Mouse (Mus musculus): ENCODE data around the gene Large1. TPM values are rescaled to one million over a fixed set of nuclear protein-coding genes. Genes with fewer than 3 reads are reported as not detected.
"Not testable (repeated sequence)": the region's sequence is repeated elsewhere in the genome, so short reads cannot be mapped to it uniquely, and the experiment has no call there.

Large1 gene
- 14.1 and 16.8 TPM in 2 replicates for polyA plus RNA-seq (2015; fragmentation: Nextera tagmentation; extraction: Ambion mirVana)

GRCm38 (mm10) chr8:73353108-73353793, at the start of gene Large1:
Gene Large1 (minus strand): TSS chr8:73353540.
- ATAC-seq (replicated peaks), result peak; percentile 98
- peak within 1 kb of the TSS; percentile 89 for H3K9ac ChIP-seq (replicated peaks)
- H3K4me1 ChIP-seq, result peaks cover 50% of the 10 kb centered on the region
- H3K36me3 ChIP-seq, result no peaks in the 10 kb centered on the region
- peak within 1 kb of the TSS; percentile 96 for H3K27ac ChIP-seq (replicated peaks)
- H3K4me2 ChIP-seq (replicated peaks), result peak within 1 kb of the TSS; percentile 74
- no peaks in the 10 kb centered on the region for H3K9me3 ChIP-seq
- no peaks in the 10 kb centered on the region for H3K27me3 ChIP-seq
- under 1% methylated on average over 84 of the region's 84 CpGs for WGBS
- H3K4me3 ChIP-seq, result peak within 1 kb of the TSS; percentile 86

GRCm38 (mm10) chr8:73400343-73400742, 47.0 kb upstream of the Large1 start:
- WGBS, result 53% methylated on average over 1 of the region's 1 CpGs
- Histone ChIP-seq H3K27me3 (no peaks in the 10 kb centered on the region), H3K36me3 (no peaks in the 10 kb centered on the region), H3K4me1 (no peaks in the 10 kb centered on the region), H3K27ac (replicated peaks) (no peak overlapping the region), H3K4me2 (replicated peaks) (no peak overlapping the region), H3K9me3 (no peaks in the 10 kb centered on the region), H3K9ac (replicated peaks) (no peak overlapping the region), H3K4me3 (no peak overlapping the region)
- ATAC-seq (replicated peaks), result no peak

GRCm38 (mm10) chr8:73373001-73373400, 19.7 kb upstream of the Large1 start:
- H3K27me3 ChIP-seq; H3K4me2 ChIP-seq (replicated peaks); ATAC-seq (replicated peaks); H3K4me1 ChIP-seq; H3K36me3 ChIP-seq; H3K4me3 ChIP-seq; H3K9me3 ChIP-seq; H3K9ac ChIP-seq (replicated peaks); H3K27ac ChIP-seq (replicated peaks): not testable (repeated sequence)
- 90% methylated on average over 6 of the region's 6 CpGs for WGBS

GRCm38 (mm10) chr8:73355979-73356378, 2.6 kb upstream of the Large1 start:
- H3K27me3 ChIP-seq, result no peaks in the 10 kb centered on the region
- H3K4me1 ChIP-seq, result peaks cover 25% of the 10 kb centered on the region
- 31% methylated on average over 2 of the region's 2 CpGs for WGBS
- no peaks in the 10 kb centered on the region for H3K36me3 ChIP-seq
- H3K27ac ChIP-seq (replicated peaks), result peak overlapping the region; percentile 35; the same call in 1 of the 2 replicates
- H3K4me3 ChIP-seq, result peak overlapping the region; percentile 86; the same call in 1 of the 2 replicates
- peak overlapping the region; percentile 74 for H3K4me2 ChIP-seq (replicated peaks)
- no peak for ATAC-seq (replicated peaks)
- H3K9ac ChIP-seq (replicated peaks), result no peak overlapping the region
- no peaks in the 10 kb centered on the region for H3K9me3 ChIP-seq

GRCm38 (mm10) chr8:73354201-73354881, 1.0 kb upstream of the Large1 start:
- peak; percentile 44 for ATAC-seq (replicated peaks)
- H3K4me3 ChIP-seq, result peak overlapping the region; percentile 86
- H3K4me1 ChIP-seq, result peaks cover 40% of the 10 kb centered on the region
- peak overlapping the region; percentile 55 for H3K9ac ChIP-seq (replicated peaks)
- under 1% methylated on average over 25 of the region's 25 CpGs for WGBS
- H3K27me3 ChIP-seq, result no peaks in the 10 kb centered on the region
- no peaks in the 10 kb centered on the region for H3K9me3 ChIP-seq
- peak overlapping the region; percentile 96 for H3K27ac ChIP-seq (replicated peaks)
- H3K36me3 ChIP-seq, result no peaks in the 10 kb centered on the region
- peak overlapping the region; percentile 74 for H3K4me2 ChIP-seq (replicated peaks)

- Histone ChIP-seq H3K27ac (replicated peaks) (peak overlapping the region; percentile 96), H3K4me2 (replicated peaks) (peak overlapping the region; percentile 74), H3K9ac (replicated peaks) (peak overlapping the region; percentile 55), H3K27me3 (no peaks in the 10 kb centered on the region), H3K4me1 (peaks cover 44% of the 10 kb centered on the region), H3K9me3 (no peaks in the 10 kb centered on the region), H3K36me3 (no peaks in the 10 kb centered on the region), H3K4me3 (peak overlapping the region; percentile 86)
- peak; percentile 45 for ATAC-seq (replicated peaks)
- WGBS, result under 1% methylated on average over 16 of the region's 16 CpGs
Measured at GRCm38 (mm10) chr8:73353794-73354179, 447 bp upstream of the Large1 start.

- peak overlapping the region; percentile 89 for H3K9ac ChIP-seq (replicated peaks)
- no peaks in the 10 kb centered on the region for H3K27me3 ChIP-seq
- peak overlapping the region; percentile 96 for H3K27ac ChIP-seq (replicated peaks)
- H3K4me1 ChIP-seq, result peaks cover 51% of the 10 kb centered on the region
- H3K9me3 ChIP-seq, result no peaks in the 10 kb centered on the region
- H3K4me3 ChIP-seq, result peak overlapping the region; percentile 86
- H3K4me2 ChIP-seq (replicated peaks), result peak overlapping the region; percentile 74
- no peaks in the 10 kb centered on the region for H3K36me3 ChIP-seq
- whole genome bisulfite sequencing, result under 1% methylated on average over 49 of the region's 56 CpGs
- peak; percentile 28 for ATAC-seq (replicated peaks)
Measured at GRCm38 (mm10) chr8:73352301-73353107, 836 bp downstream of the Large1 start.

GRCm38 (mm10) chr8:73350366-73350765, 3.0 kb downstream of the Large1 start:
- H3K27ac ChIP-seq (replicated peaks), result no peak overlapping the region
- 7% methylated on average over 2 of the region's 2 CpGs for WGBS
- H3K4me3 ChIP-seq, result peak overlapping the region; percentile 86
- 0 out of 2 replicates have a peak overlapping the region, but pooled peaks have one; percentile 14 for H3K9ac ChIP-seq (replicated peaks)
- H3K4me2 ChIP-seq (replicated peaks), result peak overlapping the region; percentile 74
- no peaks in the 10 kb centered on the region for H3K36me3 ChIP-seq
- H3K4me1 ChIP-seq, result peaks cover 44% of the 10 kb centered on the region
- H3K27me3 ChIP-seq, result no peaks in the 10 kb centered on the region
- H3K9me3 ChIP-seq, result no peaks in the 10 kb centered on the region
- no peak for ATAC-seq (replicated peaks)

- Histone ChIP-seq H3K4me3 (no peak overlapping the region), H3K36me3 (no peaks in the 10 kb centered on the region), H3K9me3 (no peaks in the 10 kb centered on the region), H3K27ac (replicated peaks) (no peak overlapping the region), H3K9ac (replicated peaks) (no peak overlapping the region), H3K4me1 (no peaks in the 10 kb centered on the region), H3K4me2 (replicated peaks) (no peak overlapping the region), H3K27me3 (no peaks in the 10 kb centered on the region)
- 83% methylated on average over 3 of the region's 3 CpGs for WGBS
- ATAC-seq (replicated peaks), result no peak
Measured at GRCm38 (mm10) chr8:73342761-73343395, 10.5 kb downstream of the Large1 start.

GRCm38 (mm10) chr8:73336845-73337244, 16.5 kb downstream of the Large1 start:
- 79% methylated on average over 1 of the region's 1 CpGs for WGBS
- ATAC-seq (replicated peaks), result no peak
- Histone ChIP-seq H3K4me3 (no peak overlapping the region), H3K9me3 (no peaks in the 10 kb centered on the region), H3K36me3 (no peaks in the 10 kb centered on the region), H3K9ac (replicated peaks) (no peak overlapping the region), H3K4me1 (no peaks in the 10 kb centered on the region), H3K4me2 (replicated peaks) (no peak overlapping the region), H3K27ac (replicated peaks) (no peak overlapping the region), H3K27me3 (no peaks in the 10 kb centered on the region)

- H3K36me3 ChIP-seq, result no peaks in the 10 kb centered on the region
- H3K4me3 ChIP-seq, result no peak overlapping the region
- H3K4me1 ChIP-seq, result peaks cover 6% of the 10 kb centered on the region
- H3K4me2 ChIP-seq (replicated peaks), result no peak overlapping the region
- H3K27me3 ChIP-seq, result no peaks in the 10 kb centered on the region
- no peak overlapping the region for H3K27ac ChIP-seq (replicated peaks)
- no peak for ATAC-seq (replicated peaks)
- H3K9ac ChIP-seq (replicated peaks), result no peak overlapping the region
- H3K9me3 ChIP-seq, result no peaks in the 10 kb centered on the region
- WGBS, result 89% methylated on average over 5 of the region's 5 CpGs
Measured at GRCm38 (mm10) chr8:73329131-73329530, 24.2 kb downstream of the Large1 start.
